Mouse (Mus musculus) neural tube, embryonic 15.5 days (tissue): ENCODE measurements at regions not wholly inside any gene's neighbourhood (a gene's known extent, or its start where the extent isn't known, plus 50 kb on each side); places are given as distances from the start of the nearest gene placed in this dataset.

Experiments used
- ATAC-seq: fragments of 200-750 bp; cut with Nextera tagmentation; 2 replicates; pipeline ENCODE4 v1.8.0; 2017; ENCODE audit warnings: mild to moderate bottlenecking, moderate TSS enrichment, moderate library complexity; ENCODE audit not compliant: low FRiP score
- H3K27ac ChIP-seq: fragments of 300-500 bp; sonication (generic); replicated peaks from 2 replicates; pipeline ENCODE4 v1.5.1; 2015; ENCODE audit warnings: mild to moderate bottlenecking, inconsistent platforms
- H3K27me3 ChIP-seq: fragments of 300-500 bp; sonication (generic); replicated peaks from 2 replicates; pipeline ENCODE4 v1.6.1; 2015; ENCODE audit warnings: inconsistent platforms
- H3K36me3 ChIP-seq: fragments of 300-500 bp; sonication (generic); 2 replicates; pipeline ENCODE4 v1.6.1; 2015; ENCODE audit warnings: inconsistent platforms
- H3K4me1 ChIP-seq: fragments of 300-500 bp; sonication (generic); 2 replicates; pipeline ENCODE4 v1.6.1; 2015; ENCODE audit warnings: inconsistent platforms
- H3K4me2 ChIP-seq: fragments of 300-500 bp; sonication (generic); 2 replicates; pipeline ENCODE4 v1.6.1; 2015; ENCODE audit warnings: inconsistent platforms, mild to moderate bottlenecking, moderate library complexity
- H3K4me3 ChIP-seq: fragments of 300-500 bp; sonication (generic); replicated peaks from 2 replicates; pipeline ENCODE4 v1.5.1; 2015; ENCODE audit warnings: mild to moderate bottlenecking, inconsistent platforms
- H3K9ac ChIP-seq: fragments of 300-500 bp; sonication (generic); replicated peaks from 2 replicates; pipeline ENCODE4 v1.6.1; 2015; ENCODE audit warnings: mild to moderate bottlenecking, inconsistent platforms
- H3K9me3 ChIP-seq: fragments of 300-500 bp; sonication (generic); replicated peaks from 2 replicates; pipeline ENCODE4 v1.6.1; 2016; ENCODE audit warnings: inconsistent platforms
- WGBS: fragments of 180-500 bp; shearing (Covaris S2); methylation state at CpG from one replicate; pipeline ENCODE4 v1.1.7; 2015; ENCODE audit warnings: mixed read lengths; 5-methylcytosine and 5-hydroxymethylcytosine counted together

DNA sequence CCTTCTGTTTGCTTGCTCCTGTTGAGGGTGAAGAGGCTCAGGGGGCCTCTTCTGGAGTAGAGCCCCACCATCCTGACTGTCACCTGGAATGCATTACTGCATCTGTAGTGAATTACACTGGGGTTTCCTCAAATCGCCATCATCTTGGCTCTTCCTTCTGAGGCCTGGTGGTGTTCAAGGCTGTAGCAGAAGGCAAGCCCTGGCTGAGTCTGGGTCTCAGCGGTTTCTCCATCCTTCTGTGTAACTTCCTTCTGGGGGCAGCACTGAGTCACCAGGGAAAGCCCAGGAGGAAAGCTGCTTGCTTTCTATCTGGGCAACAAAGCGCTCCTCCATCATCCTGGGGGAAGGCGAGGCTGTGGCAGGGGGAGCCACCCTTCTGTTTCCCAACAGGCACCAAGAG lies 82.2 kb downstream of the Syf2 start:
- H3K4me2 ChIP-seq, result no peak overlapping the region
- no peaks in the 10 kb centered on the region for H3K36me3 ChIP-seq
- no peak overlapping the region for H3K9ac ChIP-seq
- H3K4me1 ChIP-seq, result no peaks in the 10 kb centered on the region
- no peak for ATAC-seq
- H3K27me3 ChIP-seq, result 0 out of 2 replicates have a peak, but pooled peaks cover 7% of the 10 kb centered on the region
- no peaks in the 10 kb centered on the region for H3K9me3 ChIP-seq
- 73% methylated on average over 4 of the region's 4 CpGs for WGBS
- H3K27ac ChIP-seq, result no peak overlapping the region
- no peak overlapping the region for H3K4me3 ChIP-seq

DNA sequence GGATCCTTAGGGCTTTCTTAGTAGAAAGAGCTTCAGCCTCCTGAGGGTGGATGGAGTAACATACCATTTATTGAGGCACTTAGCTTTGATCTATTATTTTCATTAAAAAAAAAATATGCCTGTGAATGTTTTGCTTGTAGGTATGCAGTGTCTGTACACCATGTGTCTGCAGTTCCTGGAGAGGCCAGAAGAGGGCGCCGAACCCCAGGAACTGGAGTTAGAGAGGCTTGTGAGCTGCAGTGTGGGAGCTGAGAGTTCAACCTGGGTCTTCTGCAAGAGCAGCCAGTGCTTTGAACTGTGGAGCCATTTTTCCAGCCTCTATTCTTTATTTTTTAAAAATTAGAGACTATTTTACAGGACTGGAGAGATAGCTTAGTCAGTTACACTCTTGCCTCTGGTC lies 83.2 kb downstream of the Syf2 start:
- Histone ChIP-seq H3K27me3 (0 out of 2 replicates have a peak, but pooled peaks cover 7% of the 10 kb centered on the region), H3K4me1 (no peaks in the 10 kb centered on the region), H3K36me3 (no peaks in the 10 kb centered on the region), H3K4me3 (no peak overlapping the region), H3K9me3 (no peaks in the 10 kb centered on the region), H3K4me2 (no peak overlapping the region), H3K27ac (no peak overlapping the region), H3K9ac (no peak overlapping the region)
- no peak for ATAC-seq
- 59% methylated on average over 2 of the region's 2 CpGs for WGBS

DNA sequence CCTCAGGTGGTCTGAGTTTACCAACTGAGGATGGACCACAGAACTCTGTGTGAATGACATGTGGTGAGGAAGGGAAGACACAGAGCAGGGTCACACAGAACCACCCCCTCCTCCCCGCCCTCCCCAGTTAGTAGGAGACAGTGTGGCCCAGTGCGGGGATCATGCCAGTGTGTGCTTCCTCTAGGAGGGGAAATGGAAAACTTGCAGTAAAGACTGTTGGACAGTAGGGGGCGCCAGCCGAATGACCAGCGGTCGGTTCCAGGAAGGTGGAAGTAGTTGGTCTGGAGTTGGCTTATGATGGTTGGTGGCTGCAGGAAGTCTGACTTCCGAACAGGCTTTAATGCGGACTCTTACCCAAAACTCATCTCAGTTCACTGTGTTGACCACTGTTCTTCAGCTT lies 87.3 kb downstream of the Syf2 start:
- H3K27ac ChIP-seq, result no peak overlapping the region
- H3K9me3 ChIP-seq, result no peaks in the 10 kb centered on the region
- H3K9ac ChIP-seq, result no peak overlapping the region
- no peaks in the 10 kb centered on the region for H3K4me1 ChIP-seq
- WGBS, result 23% methylated on average over 8 of the region's 8 CpGs
- H3K27me3 ChIP-seq, result 0 out of 2 replicates have a peak, but pooled peaks cover 7% of the 10 kb centered on the region
- no peak for ATAC-seq
- no peak overlapping the region for H3K4me2 ChIP-seq
- H3K4me3 ChIP-seq, result no peak overlapping the region
- no peaks in the 10 kb centered on the region for H3K36me3 ChIP-seq

DNA sequence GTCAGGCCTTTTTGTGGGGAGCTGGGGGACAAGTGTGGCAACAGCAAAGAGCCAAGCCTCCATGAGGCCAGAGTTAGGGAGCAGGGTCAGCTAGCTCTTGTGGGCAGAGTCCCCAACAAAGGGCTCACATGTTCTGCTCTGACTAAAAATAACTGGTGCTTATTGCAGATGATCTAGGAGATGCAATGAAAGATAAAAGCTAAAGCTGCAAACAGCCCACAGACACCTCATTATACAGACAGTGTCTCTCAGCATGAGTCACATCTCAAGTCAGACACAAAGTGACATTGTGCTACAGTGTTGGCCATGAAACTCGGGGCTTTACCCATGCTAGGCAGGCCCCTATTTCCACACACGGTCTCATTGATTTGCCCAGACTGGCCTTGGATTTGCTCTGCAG lies 88.4 kb downstream of the Syf2 start:
- Histone ChIP-seq H3K4me2 (no peak overlapping the region), H3K9ac (no peak overlapping the region), H3K4me1 (no peaks in the 10 kb centered on the region), H3K36me3 (no peaks in the 10 kb centered on the region), H3K27me3 (0 out of 2 replicates have a peak, but pooled peaks cover 7% of the 10 kb centered on the region), H3K4me3 (no peak overlapping the region), H3K27ac (no peak overlapping the region), H3K9me3 (no peaks in the 10 kb centered on the region)
- no peak for ATAC-seq
- 75% methylated on average over 2 of the region's 2 CpGs for WGBS

DNA sequence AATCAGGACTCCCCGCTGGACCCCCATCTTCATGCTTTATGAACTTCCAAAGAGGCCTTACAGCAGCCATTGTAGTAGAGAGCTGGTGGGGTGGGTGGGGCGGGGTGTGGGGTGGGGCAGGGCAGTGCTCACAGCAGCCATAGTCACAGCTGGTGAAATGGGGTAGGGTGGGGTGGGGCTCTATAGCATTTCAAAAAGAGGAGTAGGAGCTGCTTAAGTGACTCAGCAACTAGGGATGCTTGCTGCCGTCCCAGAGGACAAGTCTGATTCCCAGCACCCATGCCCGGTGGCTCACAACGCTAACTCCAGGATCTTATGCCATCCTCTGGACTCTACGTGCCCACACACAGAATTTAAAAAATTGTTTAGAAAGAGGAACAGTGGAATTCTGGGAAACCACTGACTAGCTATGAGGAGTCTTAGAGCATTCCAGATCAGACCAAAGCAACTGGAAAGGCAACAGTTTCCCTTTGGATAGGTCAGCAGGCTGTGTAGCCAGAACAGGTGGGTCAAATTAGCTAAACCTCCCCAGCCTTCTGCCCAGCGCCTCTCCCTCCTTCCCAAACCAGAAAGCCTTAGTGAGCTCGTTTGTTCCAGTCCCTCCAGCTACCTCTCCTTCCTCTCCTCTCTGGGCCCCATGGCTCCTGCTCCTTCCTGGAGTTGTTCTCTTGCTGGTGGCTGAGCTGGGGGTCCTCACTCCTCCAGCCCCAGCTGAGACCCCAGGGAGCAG lies 89.7 kb downstream of the Syf2 start:
- ATAC-seq, result no peak
- H3K4me3 ChIP-seq, result no peak overlapping the region

DNA sequence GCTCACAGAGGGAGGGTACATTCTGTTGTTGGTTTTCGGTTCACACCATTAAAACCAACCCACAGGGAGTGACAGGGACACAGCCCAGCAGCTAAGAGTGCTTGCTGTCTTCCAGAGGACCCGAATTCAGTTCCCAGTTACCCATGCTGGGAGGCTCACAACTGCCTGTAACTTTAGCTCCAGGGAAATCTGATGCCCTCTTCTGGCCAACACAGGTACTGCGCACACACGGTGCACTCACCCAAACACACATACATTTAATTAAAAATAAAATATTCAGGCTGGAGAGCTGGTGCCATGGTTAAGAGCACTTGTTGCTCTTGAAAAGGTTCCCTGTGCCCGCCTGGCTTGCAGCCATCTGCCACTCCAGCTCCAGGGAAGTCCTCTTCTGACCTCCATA lies 92.5 kb downstream of the Syf2 start:
- H3K9me3 ChIP-seq, result no peaks in the 10 kb centered on the region
- H3K9ac ChIP-seq, result no peak overlapping the region
- WGBS, result 96% methylated on average over 5 of the region's 5 CpGs
- no peak overlapping the region for H3K27ac ChIP-seq
- H3K4me3 ChIP-seq, result no peak overlapping the region
- no peaks in the 10 kb centered on the region for H3K36me3 ChIP-seq
- peaks cover 17% of the 10 kb centered on the region for H3K4me1 ChIP-seq
- H3K4me2 ChIP-seq, result no peak overlapping the region
- H3K27me3 ChIP-seq, result no peaks in the 10 kb centered on the region
- no peak for ATAC-seq

More for the DNA sequence above, 89.7 kb downstream of the Syf2 start:
- Histone ChIP-seq H3K27me3 (0 out of 2 replicates have a peak, but pooled peaks cover 2% of the 10 kb centered on the region), H3K4me2 (no peak overlapping the region), H3K9me3 (no peaks in the 10 kb centered on the region), H3K9ac (no peak overlapping the region), H3K27ac (no peak overlapping the region), H3K4me1 (peaks cover 2% of the 10 kb centered on the region; the same call in 1 of the 2 replicates), H3K36me3 (no peaks in the 10 kb centered on the region)
- 86% methylated on average over 8 of the region's 8 CpGs for WGBS

DNA sequence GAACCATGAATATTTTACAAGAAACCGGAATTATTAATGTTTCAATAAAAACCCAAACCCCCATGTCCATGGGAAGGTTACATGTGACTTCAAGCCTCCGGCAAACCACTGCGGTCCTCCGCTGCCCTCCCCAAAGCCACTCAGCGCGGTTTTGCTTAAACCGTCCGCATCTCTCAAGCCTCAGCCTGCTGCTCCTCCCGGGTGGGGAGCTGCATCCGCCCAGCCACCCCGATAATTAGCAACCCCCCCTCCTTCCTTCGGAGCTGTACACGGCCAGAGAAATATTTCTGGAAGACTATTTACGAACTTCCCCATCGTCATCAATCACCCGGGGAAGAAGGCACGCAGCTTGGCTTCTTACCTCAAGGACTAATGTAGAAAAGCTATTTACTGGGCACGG lies 94.7 kb upstream of the Runx3 start:
- Histone ChIP-seq H3K36me3 (no peaks in the 10 kb centered on the region), H3K9me3 (no peaks in the 10 kb centered on the region), H3K27ac (no peak overlapping the region), H3K9ac (no peak overlapping the region), H3K4me2 (peak overlapping the region; percentile 42), H3K4me1 (peaks cover 17% of the 10 kb centered on the region), H3K27me3 (no peaks in the 10 kb centered on the region), H3K4me3 (no peak overlapping the region)
- 50% methylated on average over 18 of the region's 18 CpGs for WGBS
- no peak; the same call in 1 of the 2 replicates for ATAC-seq

DNA sequence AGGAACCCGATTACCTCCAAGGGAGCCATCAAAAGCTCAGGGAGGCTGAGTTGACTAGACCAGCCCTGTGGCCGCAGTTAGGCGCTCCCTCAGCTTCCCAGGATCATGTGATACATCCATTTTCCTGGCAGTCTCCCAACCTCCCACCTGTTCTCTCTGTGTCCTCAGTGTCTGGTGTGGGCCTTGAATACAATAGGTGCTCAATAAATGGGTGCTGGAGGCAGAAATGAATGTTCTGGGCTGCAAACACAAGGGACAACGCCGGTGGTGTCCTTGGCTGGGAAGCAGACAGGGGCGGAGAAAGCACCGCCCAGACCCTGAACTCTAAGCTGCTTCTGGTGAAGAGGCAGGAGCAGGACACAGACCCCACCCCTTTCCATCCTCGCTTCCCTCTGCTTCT lies 93.3 kb upstream of the Runx3 start:
- 56% methylated on average over 8 of the region's 8 CpGs for WGBS
- ATAC-seq, result no peak
- Histone ChIP-seq H3K4me3 (no peak overlapping the region), H3K27me3 (no peaks in the 10 kb centered on the region), H3K9me3 (no peaks in the 10 kb centered on the region), H3K9ac (no peak overlapping the region), H3K36me3 (no peaks in the 10 kb centered on the region), H3K4me2 (no peak overlapping the region), H3K27ac (no peak overlapping the region), H3K4me1 (peaks cover 17% of the 10 kb centered on the region)

DNA sequence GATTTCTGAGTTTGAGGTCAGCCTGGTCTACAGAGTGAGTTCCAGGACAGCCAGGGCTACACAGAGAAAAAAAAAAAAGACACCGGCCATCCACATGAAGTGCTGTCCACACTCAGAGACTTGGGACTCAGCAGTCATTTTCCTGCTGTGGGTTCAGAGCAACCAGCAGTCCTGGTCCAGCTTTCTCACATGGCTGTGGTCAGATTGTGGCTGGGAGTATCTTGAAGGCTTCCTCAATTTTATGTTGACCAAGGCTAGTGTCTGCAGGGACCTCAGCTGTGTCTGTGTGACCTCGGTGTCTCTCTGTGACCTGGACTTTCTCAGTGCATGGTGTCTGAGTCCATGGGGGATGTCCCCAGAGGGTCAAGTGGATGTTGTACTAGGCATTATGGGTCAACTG lies 90.7 kb upstream of the Runx3 start:
- H3K36me3 ChIP-seq, result no peaks in the 10 kb centered on the region
- H3K9ac ChIP-seq, result no peak overlapping the region
- no peak overlapping the region for H3K4me2 ChIP-seq
- peaks cover 20% of the 10 kb centered on the region for H3K4me1 ChIP-seq
- H3K4me3 ChIP-seq, result no peak overlapping the region
- no peaks in the 10 kb centered on the region for H3K9me3 ChIP-seq
- 93% methylated on average over 2 of the region's 2 CpGs for WGBS
- no peak for ATAC-seq
- H3K27me3 ChIP-seq, result no peaks in the 10 kb centered on the region
- H3K27ac ChIP-seq, result no peak overlapping the region

DNA sequence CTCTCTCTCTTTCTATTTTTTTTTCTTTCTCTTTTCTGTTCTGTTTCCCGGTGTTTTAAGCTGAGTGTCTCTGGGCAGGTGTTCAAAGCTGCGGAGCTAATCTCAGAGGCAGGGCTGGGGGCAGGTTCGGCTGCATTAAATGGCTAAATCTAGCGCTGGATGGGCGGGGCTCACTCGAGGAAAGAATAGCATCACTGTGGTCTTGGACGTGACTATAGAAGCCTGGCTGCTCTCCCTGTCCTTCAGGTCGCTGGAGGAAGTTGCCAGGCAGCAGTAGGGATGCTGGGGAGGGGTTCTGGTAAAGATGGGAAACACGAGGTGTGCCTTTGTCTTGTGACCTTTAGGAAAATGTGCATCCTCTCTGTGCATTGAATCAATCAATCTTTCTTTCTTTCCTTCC lies 88.0 kb upstream of the Runx3 start:
- Histone ChIP-seq H3K4me2 (no peak overlapping the region), H3K36me3 (no peaks in the 10 kb centered on the region), H3K9ac (no peak overlapping the region), H3K9me3 (no peaks in the 10 kb centered on the region), H3K27ac (no peak overlapping the region), H3K4me3 (no peak overlapping the region), H3K27me3 (no peaks in the 10 kb centered on the region), H3K4me1 (0 out of 2 replicates have a peak, but pooled peaks cover 3% of the 10 kb centered on the region)
- WGBS, result 29% methylated on average over 9 of the region's 9 CpGs
- no peak for ATAC-seq

DNA sequence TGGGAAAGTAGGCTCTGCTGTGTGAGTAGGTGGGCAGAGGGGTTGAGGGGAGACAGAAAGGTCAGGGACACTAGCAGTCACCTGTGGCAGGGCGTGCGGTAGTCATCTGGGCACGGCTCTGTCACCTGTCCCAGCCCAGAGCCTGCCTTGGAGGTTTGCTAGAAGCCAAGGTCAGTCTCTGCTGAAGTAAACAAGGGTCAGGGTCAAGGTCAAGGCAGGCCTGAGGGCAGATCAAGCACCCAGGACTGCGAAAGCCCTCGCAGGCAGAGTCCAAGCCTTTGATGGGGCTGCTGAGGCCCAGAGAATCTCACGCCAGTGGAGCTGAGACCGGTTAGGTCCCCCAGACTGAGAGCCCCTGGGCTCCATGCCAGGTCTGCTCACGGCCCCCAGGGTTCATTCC lies 87.2 kb upstream of the Runx3 start:
- no peak overlapping the region for H3K9ac ChIP-seq
- H3K36me3 ChIP-seq, result no peaks in the 10 kb centered on the region
- peaks cover 8% of the 10 kb centered on the region for H3K4me1 ChIP-seq
- H3K27me3 ChIP-seq, result no peaks in the 10 kb centered on the region
- H3K4me3 ChIP-seq, result no peak overlapping the region
- H3K27ac ChIP-seq, result no peak overlapping the region
- no peak overlapping the region for H3K4me2 ChIP-seq
- WGBS, result 70% methylated on average over 8 of the region's 8 CpGs
- H3K9me3 ChIP-seq, result no peaks in the 10 kb centered on the region
- no peak for ATAC-seq

DNA sequence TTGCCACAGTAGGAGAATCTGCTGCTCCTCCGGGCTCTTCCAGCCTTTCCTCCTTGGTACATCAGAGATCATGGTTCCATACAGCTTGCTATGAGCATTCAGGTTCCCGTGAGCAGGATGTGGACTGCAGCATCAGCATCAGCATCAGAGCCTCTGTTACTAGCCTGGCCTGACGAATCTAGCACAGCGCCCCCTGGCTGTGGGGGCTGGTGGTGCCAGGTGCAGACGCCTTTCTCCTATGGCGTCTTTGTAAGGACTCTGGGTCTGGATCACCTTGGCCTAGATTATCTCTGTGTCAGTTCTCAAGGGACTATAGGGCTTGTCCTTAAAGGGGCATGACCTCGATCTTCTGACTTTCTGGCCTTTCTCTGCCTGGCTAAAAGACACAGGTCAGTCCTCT lies 86.0 kb upstream of the Runx3 start:
- H3K4me3 ChIP-seq, result no peak overlapping the region
- WGBS, result 32% methylated on average over 7 of the region's 7 CpGs
- ATAC-seq, result no peak
- no peaks in the 10 kb centered on the region for H3K9me3 ChIP-seq
- H3K36me3 ChIP-seq, result no peaks in the 10 kb centered on the region
- peaks cover 13% of the 10 kb centered on the region for H3K4me1 ChIP-seq
- H3K9ac ChIP-seq, result no peak overlapping the region
- H3K27me3 ChIP-seq, result no peaks in the 10 kb centered on the region
- H3K27ac ChIP-seq, result no peak overlapping the region
- H3K4me2 ChIP-seq, result no peak overlapping the region
